Mouse (Mus musculus): ENCODE measurements around the gene Hook1. TPM values are rescaled to one million over a fixed set of nuclear protein-coding genes. Genes with fewer than 3 reads are reported as not detected.
"Not testable (repeated sequence)": the region's sequence is repeated elsewhere in the genome, so short reads cannot be mapped to it uniquely, and the experiment has no call there.

Hook1 gene
- polyA plus RNA-seq, 1 experiment from 2014 or later, result 44.4 TPM

DNA sequence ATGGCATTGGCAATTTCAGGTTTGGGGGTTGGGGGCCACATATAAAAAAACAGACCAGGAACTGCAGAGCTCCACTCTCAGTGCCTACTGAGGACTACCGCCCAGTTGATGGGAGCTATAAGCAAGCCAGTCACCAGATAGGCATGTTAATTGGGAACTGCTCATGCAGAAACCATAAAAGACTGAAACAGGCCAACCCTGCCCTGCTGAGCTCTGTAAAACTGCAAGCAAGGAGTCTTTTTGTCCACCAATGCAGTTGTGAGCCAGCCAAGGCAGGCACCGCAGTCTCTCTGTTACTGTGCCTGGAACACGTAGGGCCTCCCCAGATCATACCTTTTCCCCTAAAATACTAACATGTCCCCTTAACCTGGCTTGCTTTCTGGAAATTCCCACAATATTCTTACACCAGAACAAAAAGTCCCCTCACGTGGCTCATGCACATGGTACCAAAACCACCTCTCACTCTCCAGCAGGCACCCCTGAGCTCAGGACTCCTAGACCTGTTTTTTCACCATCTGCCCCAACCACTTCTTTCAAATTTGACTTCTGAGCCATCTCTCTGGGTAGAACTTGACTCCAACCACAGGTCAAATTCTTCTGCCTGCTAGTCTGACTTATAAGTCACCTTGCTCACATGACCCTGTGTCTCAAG, 32.5 kb upstream of the Hook1 start:
- Histone ChIP-seq H3K36me3 (ENCODE audit: control insufficient read depth, insufficient read depth, low read length) (no peaks in the 10 kb centered on the region), H3K27me3 (replicated peaks; ENCODE audit: control insufficient read depth, insufficient read depth, low read length) (no peaks in the 10 kb centered on the region), H3K4me1 (ENCODE audit: control insufficient read depth, insufficient read depth, low read length) (no peaks in the 10 kb centered on the region), H3K4me2 (ENCODE audit: low read length) (no peak overlapping the region), H3K9me3 (replicated peaks; ENCODE audit: control insufficient read depth, low read length) (no peaks in the 10 kb centered on the region), H3K27ac (ENCODE audit: low read depth, low read length) (no peak overlapping the region), H3K9ac (ENCODE audit: low read length) (no peak overlapping the region), H3K4me3 (ENCODE audit: low read depth, low read length) (no peak overlapping the region)
- ATAC-seq, result peak; percentile 55; the same call in 1 of the 2 replicates
- peak; percentile 47 for DNase-seq (ENCODE audit: low spot score)
- WGBS, result 38% methylated on average over 4 of the region's 4 CpGs

DNA sequence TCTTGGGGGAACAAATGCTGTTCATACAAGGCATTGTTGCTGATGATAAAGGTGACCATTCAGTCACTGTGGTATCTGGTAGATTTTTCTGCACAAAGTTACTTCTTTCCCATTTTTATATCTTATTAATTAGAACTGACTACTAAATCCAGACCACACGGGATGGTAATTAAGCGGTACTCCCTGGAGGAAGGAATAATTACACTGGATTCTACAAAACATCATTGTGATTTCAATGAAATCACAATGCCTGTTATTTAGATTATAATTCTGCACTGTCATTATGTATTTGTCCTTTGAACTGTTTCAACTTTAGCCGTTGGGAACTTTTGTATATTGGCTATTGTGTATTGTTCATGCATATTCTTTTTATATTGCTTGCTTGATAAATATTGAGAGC, 28.3 kb upstream of the Hook1 start:
- Histone ChIP-seq H3K9ac (ENCODE audit: low read length) (no peak overlapping the region), H3K4me2 (ENCODE audit: low read length) (no peak overlapping the region), H3K4me3 (ENCODE audit: low read depth, low read length) (no peak overlapping the region), H3K27ac (ENCODE audit: low read depth, low read length) (no peak overlapping the region), H3K27me3 (replicated peaks; ENCODE audit: control insufficient read depth, insufficient read depth, low read length) (no peaks in the 10 kb centered on the region), H3K4me1 (ENCODE audit: control insufficient read depth, insufficient read depth, low read length) (no peaks in the 10 kb centered on the region), H3K36me3 (ENCODE audit: control insufficient read depth, insufficient read depth, low read length) (no peaks in the 10 kb centered on the region), H3K9me3 (replicated peaks; ENCODE audit: control insufficient read depth, low read length) (no peaks in the 10 kb centered on the region)
- 72% methylated on average over 3 of the region's 3 CpGs for WGBS
- ATAC-seq (no peak), DNase-seq (ENCODE audit: low spot score) (no peak)

DNA sequence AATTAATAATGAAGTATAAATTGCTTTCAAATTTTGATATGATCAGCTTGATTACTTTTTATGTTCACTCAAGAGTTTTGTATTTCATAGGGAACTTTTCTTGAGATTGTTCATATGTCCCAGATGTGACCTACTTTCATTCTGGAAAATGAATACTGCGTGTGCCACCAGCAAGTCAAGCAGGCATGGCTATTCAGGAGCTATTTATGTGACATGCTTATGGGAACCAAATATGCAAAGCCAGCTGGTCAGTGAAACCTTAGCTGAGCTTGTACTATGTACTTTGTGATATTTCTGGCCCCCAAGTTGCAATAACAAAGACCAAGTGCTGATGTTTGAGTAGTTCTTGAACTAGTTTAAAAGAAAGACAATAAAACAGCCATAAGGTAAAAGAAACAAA, 19.1 kb upstream of the Hook1 start:
- no peak overlapping the region for H3K9ac ChIP-seq (ENCODE audit: low read length)
- no peaks in the 10 kb centered on the region for H3K36me3 ChIP-seq (ENCODE audit: control insufficient read depth, insufficient read depth, low read length)
- WGBS, result 87% methylated on average over 1 of the region's 1 CpGs
- DNase-seq (ENCODE audit: low spot score) (no peak), ATAC-seq (no peak)
- H3K4me2 ChIP-seq (ENCODE audit: low read length), result no peak overlapping the region
- no peaks in the 10 kb centered on the region for H3K9me3 ChIP-seq (replicated peaks; ENCODE audit: control insufficient read depth, low read length)
- no peak overlapping the region for H3K27ac ChIP-seq (ENCODE audit: low read depth, low read length)
- H3K4me1 ChIP-seq (ENCODE audit: control insufficient read depth, insufficient read depth, low read length), result no peaks in the 10 kb centered on the region
- no peak overlapping the region for H3K4me3 ChIP-seq (ENCODE audit: low read depth, low read length)
- no peaks in the 10 kb centered on the region for H3K27me3 ChIP-seq (replicated peaks; ENCODE audit: control insufficient read depth, insufficient read depth, low read length)

DNA sequence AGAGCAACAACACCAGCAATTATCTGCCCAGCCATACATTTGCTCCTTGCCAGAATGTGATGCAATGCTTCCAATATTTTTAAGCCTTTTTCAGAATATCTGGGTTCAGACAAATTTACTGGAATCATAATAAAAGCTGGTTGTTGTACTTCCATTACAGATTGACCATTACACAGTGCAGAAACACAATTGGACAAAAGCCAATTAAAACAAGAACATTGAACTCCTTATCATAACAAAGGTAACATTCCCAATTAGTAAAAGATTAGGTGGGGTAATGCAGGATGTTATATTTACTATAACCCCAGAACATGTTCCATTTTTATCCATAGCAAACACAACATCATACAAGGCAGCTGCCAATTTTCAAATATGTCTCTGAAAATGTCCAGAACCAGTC, 13.7 kb upstream of the Hook1 start:
- no peak overlapping the region for H3K4me2 ChIP-seq (ENCODE audit: low read length)
- H3K27me3 ChIP-seq (replicated peaks; ENCODE audit: control insufficient read depth, insufficient read depth, low read length), result no peaks in the 10 kb centered on the region
- no peak overlapping the region for H3K4me3 ChIP-seq (ENCODE audit: low read depth, low read length)
- H3K36me3 ChIP-seq (ENCODE audit: control insufficient read depth, insufficient read depth, low read length), result no peaks in the 10 kb centered on the region
- H3K9me3 ChIP-seq (replicated peaks; ENCODE audit: control insufficient read depth, low read length), result no peaks in the 10 kb centered on the region
- DNase-seq (ENCODE audit: low spot score) (no peak), ATAC-seq (no peak)
- no peak overlapping the region for H3K9ac ChIP-seq (ENCODE audit: low read length)
- H3K27ac ChIP-seq (ENCODE audit: low read depth, low read length), result no peak overlapping the region
- H3K4me1 ChIP-seq (ENCODE audit: control insufficient read depth, insufficient read depth, low read length), result no peaks in the 10 kb centered on the region

- not testable (repeated sequence) for H3K27me3 ChIP-seq (replicated peaks; ENCODE audit: control insufficient read depth, insufficient read depth, low read length); H3K4me3 ChIP-seq (ENCODE audit: low read depth, low read length); H3K4me2 ChIP-seq (ENCODE audit: low read length); H3K27ac ChIP-seq (ENCODE audit: low read depth, low read length); H3K9me3 ChIP-seq (replicated peaks; ENCODE audit: control insufficient read depth, low read length); H3K9ac ChIP-seq (ENCODE audit: low read length); DNase-seq (ENCODE audit: low spot score); H3K4me1 ChIP-seq (ENCODE audit: control insufficient read depth, insufficient read depth, low read length); H3K36me3 ChIP-seq (ENCODE audit: control insufficient read depth, insufficient read depth, low read length); ATAC-seq
- 97% methylated on average over 17 of the region's 17 CpGs for WGBS
Measured at GRCm38 (mm10) chr4:95982221-95982620, 15.2 kb downstream of the Hook1 start.

- WGBS, result 94% methylated on average over 1 of the region's 1 CpGs
- H3K27me3 ChIP-seq (replicated peaks; ENCODE audit: control insufficient read depth, insufficient read depth, low read length), result no peaks in the 10 kb centered on the region
- DNase-seq (ENCODE audit: low spot score), result no peak
- H3K4me2 ChIP-seq (ENCODE audit: low read length), result no peak overlapping the region
- no peak overlapping the region for H3K27ac ChIP-seq (ENCODE audit: low read depth, low read length)
- H3K9ac ChIP-seq (ENCODE audit: low read length), result no peak overlapping the region
- peaks cover 18% of the 10 kb centered on the region for H3K36me3 ChIP-seq (ENCODE audit: control insufficient read depth, insufficient read depth, low read length)
- H3K4me1 ChIP-seq (ENCODE audit: control insufficient read depth, insufficient read depth, low read length), result no peaks in the 10 kb centered on the region
- H3K9me3 ChIP-seq (replicated peaks; ENCODE audit: control insufficient read depth, low read length), result no peaks in the 10 kb centered on the region
- no peak for ATAC-seq
- H3K4me3 ChIP-seq (ENCODE audit: low read depth, low read length), result no peak overlapping the region
Measured at GRCm38 (mm10) chr4:96016875-96017274, 49.8 kb downstream of the Hook1 start.

DNA sequence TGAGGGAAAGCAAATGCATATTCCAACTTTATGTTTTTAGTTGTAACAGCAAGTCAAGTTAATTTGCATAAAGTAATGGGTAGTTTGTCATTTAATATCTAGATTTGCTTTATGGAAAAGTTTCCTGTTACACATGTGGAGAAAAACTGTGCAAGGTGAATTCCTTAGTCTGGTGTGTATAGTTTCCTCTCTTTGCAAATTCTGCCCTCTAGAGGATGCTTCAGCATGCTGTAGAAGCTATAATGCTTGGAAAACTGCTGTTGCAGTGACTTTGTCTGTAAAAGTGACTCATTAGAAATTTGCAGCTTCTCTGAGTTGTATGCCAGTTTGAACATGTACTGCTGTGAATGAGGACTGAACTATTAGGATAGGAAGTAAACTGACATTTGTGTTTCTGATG, 55.8 kb downstream of the Hook1 start:
- peaks cover 9% of the 10 kb centered on the region for H3K36me3 ChIP-seq (ENCODE audit: control insufficient read depth, insufficient read depth, low read length)
- H3K27me3 ChIP-seq (replicated peaks; ENCODE audit: control insufficient read depth, insufficient read depth, low read length), result no peaks in the 10 kb centered on the region
- DNase-seq (ENCODE audit: low spot score) (peak; percentile 39), ATAC-seq (no peak)
- no peaks in the 10 kb centered on the region for H3K9me3 ChIP-seq (replicated peaks; ENCODE audit: control insufficient read depth, low read length)
- H3K4me3 ChIP-seq (ENCODE audit: low read depth, low read length), result no peak overlapping the region
- no peak overlapping the region for H3K9ac ChIP-seq (ENCODE audit: low read length)
- no peaks in the 10 kb centered on the region for H3K4me1 ChIP-seq (ENCODE audit: control insufficient read depth, insufficient read depth, low read length)
- H3K4me2 ChIP-seq (ENCODE audit: low read length), result no peak overlapping the region
- no peak overlapping the region for H3K27ac ChIP-seq (ENCODE audit: low read depth, low read length)

DNA sequence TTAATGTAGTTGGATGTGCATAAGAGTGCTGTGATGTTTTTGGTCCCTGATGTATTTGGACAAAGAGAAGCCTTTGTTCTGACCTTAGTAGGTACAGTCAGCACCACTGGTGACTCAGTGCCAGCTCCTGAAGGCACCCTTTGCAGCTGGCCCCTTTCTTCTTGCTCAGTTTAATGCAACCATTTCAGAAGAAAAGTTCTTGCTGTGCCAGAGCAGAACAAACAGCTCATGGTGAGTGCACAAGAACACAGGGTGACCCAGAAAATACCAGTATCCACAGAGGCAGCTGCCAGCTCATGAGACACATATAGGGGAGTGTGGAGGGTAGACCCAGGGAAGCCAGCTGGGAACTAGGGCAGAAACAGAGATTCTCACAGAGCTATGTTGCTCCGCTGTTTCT, 61.4 kb downstream of the Hook1 start:
- H3K9me3 ChIP-seq (replicated peaks; ENCODE audit: control insufficient read depth, low read length), result no peaks in the 10 kb centered on the region
- 59% methylated on average over 1 of the region's 1 CpGs for WGBS
- H3K4me2 ChIP-seq (ENCODE audit: low read length), result no peak overlapping the region
- DNase-seq (ENCODE audit: low spot score) (peak; percentile 68), ATAC-seq (peak; percentile 92)
- H3K27ac ChIP-seq (ENCODE audit: low read depth, low read length), result peak overlapping the region; percentile 29; the same call in 1 of the 2 replicates
- no peak overlapping the region for H3K9ac ChIP-seq (ENCODE audit: low read length)
- no peak overlapping the region for H3K4me3 ChIP-seq (ENCODE audit: low read depth, low read length)
- H3K4me1 ChIP-seq (ENCODE audit: control insufficient read depth, insufficient read depth, low read length), result peaks cover 5% of the 10 kb centered on the region; the same call in 1 of the 2 replicates
- H3K36me3 ChIP-seq (ENCODE audit: control insufficient read depth, insufficient read depth, low read length), result no peaks in the 10 kb centered on the region; the same call in 1 of the 2 replicates
- H3K27me3 ChIP-seq (replicated peaks; ENCODE audit: control insufficient read depth, insufficient read depth, low read length), result no peaks in the 10 kb centered on the region

- WGBS, result 92% methylated on average over 2 of the region's 2 CpGs
- DNase-seq (ENCODE audit: low spot score) (no peak), ATAC-seq (no peak)
- no peak overlapping the region for H3K9ac ChIP-seq (ENCODE audit: low read length)
- no peaks in the 10 kb centered on the region for H3K4me1 ChIP-seq (ENCODE audit: control insufficient read depth, insufficient read depth, low read length)
- H3K9me3 ChIP-seq (replicated peaks; ENCODE audit: control insufficient read depth, low read length), result no peaks in the 10 kb centered on the region
- H3K4me2 ChIP-seq (ENCODE audit: low read length), result no peak overlapping the region
- no peaks in the 10 kb centered on the region for H3K36me3 ChIP-seq (ENCODE audit: control insufficient read depth, insufficient read depth, low read length)
- no peak overlapping the region for H3K27ac ChIP-seq (ENCODE audit: low read depth, low read length)
- H3K4me3 ChIP-seq (ENCODE audit: low read depth, low read length), result no peak overlapping the region
- H3K27me3 ChIP-seq (replicated peaks; ENCODE audit: control insufficient read depth, insufficient read depth, low read length), result no peaks in the 10 kb centered on the region
Measured at GRCm38 (mm10) chr4:96060106-96060505, 93.1 kb downstream of the Hook1 start.
